Mouse (Mus musculus) ES-Bruce4 (cell line): ENCODE data around the gene Cfap77.

Experiments
- CTCF ChIP-seq: IDR thresholded peaks from one replicate; pipeline ENCODE4 v1.8.1; 2011; ENCODE audit warnings: low read depth, low read length
- EP300 ChIP-seq: IDR thresholded peaks from 2 replicates; pipeline ENCODE4 v1.6.1; 2011; ENCODE audit warnings: low read depth, low read length; ENCODE audit not compliant: insufficient read depth
- POLR2A ChIP-seq: IDR thresholded peaks from one replicate; pipeline ENCODE4 v1.8.1; 2011; ENCODE audit warnings: low read length; ENCODE audit not compliant: insufficient read depth

DNA sequence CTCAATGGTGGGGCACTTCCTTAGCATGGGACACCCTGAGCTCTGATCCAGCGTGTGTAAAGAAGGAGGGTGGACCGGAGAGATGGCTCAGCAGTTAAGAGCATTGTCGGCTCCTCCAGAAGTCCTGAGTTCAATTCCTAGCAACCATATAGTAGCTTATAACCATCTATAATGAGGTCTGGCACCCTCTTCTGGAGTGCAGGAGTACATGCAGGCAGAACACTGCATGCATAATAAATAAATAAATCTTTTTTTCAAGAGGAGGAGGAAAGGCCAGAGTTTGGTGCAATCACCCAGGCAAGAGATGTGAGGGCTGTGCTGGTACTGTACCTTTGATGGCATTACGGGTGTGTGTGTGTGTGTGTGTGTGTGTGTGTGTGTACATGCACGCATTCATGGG, 12.7 kb downstream of the Cfap77 start:
- TF ChIP-seq POLR2A: no peak
- TF ChIP-seq CTCF: no peak
- TF ChIP-seq EP300: no peak
